Mouse (Mus musculus): Measurements from ENCODE around the gene A930004D18Rik. TPM values are rescaled to one million over a fixed set of nuclear protein-coding genes. Genes with fewer than 3 reads are reported as not detected.
A peak's percentile ranks its signal among the peaks of the same experiment; 100 is the strongest.

A930004D18Rik gene
- polyA plus RNA-seq, 1 experiment from 2014 or later = 9.6 TPM

- no peak for ATAC-seq
- H3K4me2 ChIP-seq (ENCODE audit: low read length) = peak overlapping the region; percentile 19
- 12% methylated on average over 2 of the region's 2 CpGs for WGBS
- peaks cover 40% of the 10 kb centered on the region for H3K4me1 ChIP-seq (replicated peaks; ENCODE audit: control insufficient read depth, insufficient read depth, low read length)
- no peaks in the 10 kb centered on the region for H3K36me3 ChIP-seq (ENCODE audit: control insufficient read depth, insufficient read depth)
- H3K27me3 ChIP-seq (replicated peaks; ENCODE audit: control insufficient read depth, insufficient read depth, low read length) = no peaks in the 10 kb centered on the region
- H3K9me3 ChIP-seq (ENCODE audit: control insufficient read depth, low read length) = no peaks in the 10 kb centered on the region
- no peak overlapping the region for H3K4me3 ChIP-seq (replicated peaks; ENCODE audit: low read length)
- peak overlapping the region; percentile 17; the same call in 1 of the 2 replicates for H3K9ac ChIP-seq (replicated peaks; ENCODE audit: low read depth, low read length)
- peak overlapping the region; percentile 60 for H3K27ac ChIP-seq (ENCODE audit: low read length)
Measured at GRCm38 (mm10) chr2:18053951-18054530, 16.5 kb upstream of the A930004D18Rik start.

GRCm38 (mm10) chr2:18053243-18053950 is 15.9 kb upstream of the A930004D18Rik start:
- Histone ChIP-seq H3K4me2 (ENCODE audit: low read length) (no peak overlapping the region), H3K4me3 (replicated peaks; ENCODE audit: low read length) (no peak overlapping the region), H3K27me3 (replicated peaks; ENCODE audit: control insufficient read depth, insufficient read depth, low read length) (no peaks in the 10 kb centered on the region), H3K9ac (replicated peaks; ENCODE audit: low read depth, low read length) (no peak overlapping the region), H3K9me3 (ENCODE audit: control insufficient read depth, low read length) (no peaks in the 10 kb centered on the region), H3K27ac (ENCODE audit: low read length) (no peak overlapping the region), H3K36me3 (ENCODE audit: control insufficient read depth, insufficient read depth) (no peaks in the 10 kb centered on the region), H3K4me1 (replicated peaks; ENCODE audit: control insufficient read depth, insufficient read depth, low read length) (peaks cover 38% of the 10 kb centered on the region)
- ATAC-seq = no peak
- WGBS = 19% methylated on average over 1 of the region's 1 CpGs

GRCm38 (mm10) chr2:18052581-18052980 is 15.0 kb upstream of the A930004D18Rik start:
- WGBS = 29% methylated on average over 3 of the region's 3 CpGs
- Histone ChIP-seq H3K27ac (ENCODE audit: low read length) (no peak overlapping the region), H3K4me3 (replicated peaks; ENCODE audit: low read length) (no peak overlapping the region), H3K4me2 (ENCODE audit: low read length) (no peak overlapping the region), H3K9ac (replicated peaks; ENCODE audit: low read depth, low read length) (no peak overlapping the region), H3K27me3 (replicated peaks; ENCODE audit: control insufficient read depth, insufficient read depth, low read length) (no peaks in the 10 kb centered on the region), H3K4me1 (replicated peaks; ENCODE audit: control insufficient read depth, insufficient read depth, low read length) (peaks cover 38% of the 10 kb centered on the region), H3K36me3 (ENCODE audit: control insufficient read depth, insufficient read depth) (no peaks in the 10 kb centered on the region), H3K9me3 (ENCODE audit: control insufficient read depth, low read length) (no peaks in the 10 kb centered on the region)
- ATAC-seq = no peak

- H3K36me3 ChIP-seq (ENCODE audit: control insufficient read depth, insufficient read depth) = no peaks in the 10 kb centered on the region
- H3K27me3 ChIP-seq (replicated peaks; ENCODE audit: control insufficient read depth, insufficient read depth, low read length) = no peaks in the 10 kb centered on the region
- ATAC-seq = no peak
- no peak overlapping the region for H3K4me3 ChIP-seq (replicated peaks; ENCODE audit: low read length)
- no peaks in the 10 kb centered on the region for H3K9me3 ChIP-seq (ENCODE audit: control insufficient read depth, low read length)
- H3K27ac ChIP-seq (ENCODE audit: low read length) = no peak overlapping the region
- H3K4me2 ChIP-seq (ENCODE audit: low read length) = peak overlapping the region; percentile 86
- WGBS = 16% methylated on average over 3 of the region's 3 CpGs
- no peak overlapping the region for H3K9ac ChIP-seq (replicated peaks; ENCODE audit: low read depth, low read length)
- peaks cover 38% of the 10 kb centered on the region for H3K4me1 ChIP-seq (replicated peaks; ENCODE audit: control insufficient read depth, insufficient read depth, low read length)
Measured at GRCm38 (mm10) chr2:18051831-18052170, 14.3 kb upstream of the A930004D18Rik start.

- no peaks in the 10 kb centered on the region for H3K9me3 ChIP-seq (ENCODE audit: control insufficient read depth, low read length)
- H3K4me3 ChIP-seq (replicated peaks; ENCODE audit: low read length) = peak overlapping the region; percentile 23
- peaks cover 38% of the 10 kb centered on the region for H3K4me1 ChIP-seq (replicated peaks; ENCODE audit: control insufficient read depth, insufficient read depth, low read length)
- no peak overlapping the region; the same call in 1 of the 2 replicates for H3K9ac ChIP-seq (replicated peaks; ENCODE audit: low read depth, low read length)
- WGBS = 5% methylated on average over 11 of the region's 11 CpGs
- ATAC-seq = no peak
- H3K36me3 ChIP-seq (ENCODE audit: control insufficient read depth, insufficient read depth) = no peaks in the 10 kb centered on the region
- peak overlapping the region; percentile 86 for H3K4me2 ChIP-seq (ENCODE audit: low read length)
- H3K27me3 ChIP-seq (replicated peaks; ENCODE audit: control insufficient read depth, insufficient read depth, low read length) = no peaks in the 10 kb centered on the region
- peak overlapping the region; percentile 84 for H3K27ac ChIP-seq (ENCODE audit: low read length)
Measured at GRCm38 (mm10) chr2:18051026-18051830, 13.7 kb upstream of the A930004D18Rik start.

- ATAC-seq = no peak
- Histone ChIP-seq H3K36me3 (ENCODE audit: control insufficient read depth, insufficient read depth) (no peaks in the 10 kb centered on the region), H3K9me3 (ENCODE audit: control insufficient read depth, low read length) (no peaks in the 10 kb centered on the region), H3K4me2 (ENCODE audit: low read length) (peak overlapping the region; percentile 86), H3K9ac (replicated peaks; ENCODE audit: low read depth, low read length) (peak overlapping the region; percentile 54), H3K4me1 (replicated peaks; ENCODE audit: control insufficient read depth, insufficient read depth, low read length) (peaks cover 34% of the 10 kb centered on the region), H3K27me3 (replicated peaks; ENCODE audit: control insufficient read depth, insufficient read depth, low read length) (no peaks in the 10 kb centered on the region), H3K27ac (ENCODE audit: low read length) (peak overlapping the region; percentile 84), H3K4me3 (replicated peaks; ENCODE audit: low read length) (peak overlapping the region; percentile 23)
- 4% methylated on average over 10 of the region's 10 CpGs for WGBS
Measured at GRCm38 (mm10) chr2:18050541-18050985, 13.0 kb upstream of the A930004D18Rik start.

- Histone ChIP-seq H3K4me2 (ENCODE audit: low read length) (peak overlapping the region; percentile 86), H3K4me1 (replicated peaks; ENCODE audit: control insufficient read depth, insufficient read depth, low read length) (peaks cover 30% of the 10 kb centered on the region), H3K4me3 (replicated peaks; ENCODE audit: low read length) (peak overlapping the region; percentile 73), H3K9me3 (ENCODE audit: control insufficient read depth, low read length) (no peaks in the 10 kb centered on the region), H3K9ac (replicated peaks; ENCODE audit: low read depth, low read length) (peak overlapping the region; percentile 70), H3K36me3 (ENCODE audit: control insufficient read depth, insufficient read depth) (no peaks in the 10 kb centered on the region), H3K27ac (ENCODE audit: low read length) (peak overlapping the region; percentile 99), H3K27me3 (replicated peaks; ENCODE audit: control insufficient read depth, insufficient read depth, low read length) (no peaks in the 10 kb centered on the region)
- ATAC-seq = no peak
- 7% methylated on average over 2 of the region's 2 CpGs for WGBS
Measured at GRCm38 (mm10) chr2:18050018-18050417, 12.5 kb upstream of the A930004D18Rik start.

GRCm38 (mm10) chr2:18049279-18049821 is 11.8 kb upstream of the A930004D18Rik start:
- Histone ChIP-seq H3K27me3 (replicated peaks; ENCODE audit: control insufficient read depth, insufficient read depth, low read length) (no peaks in the 10 kb centered on the region), H3K9me3 (ENCODE audit: control insufficient read depth, low read length) (no peaks in the 10 kb centered on the region), H3K27ac (ENCODE audit: low read length) (peak overlapping the region; percentile 99), H3K4me3 (replicated peaks; ENCODE audit: low read length) (peak overlapping the region; percentile 73), H3K9ac (replicated peaks; ENCODE audit: low read depth, low read length) (peak overlapping the region; percentile 70), H3K36me3 (ENCODE audit: control insufficient read depth, insufficient read depth) (no peaks in the 10 kb centered on the region), H3K4me1 (replicated peaks; ENCODE audit: control insufficient read depth, insufficient read depth, low read length) (peaks cover 29% of the 10 kb centered on the region), H3K4me2 (ENCODE audit: low read length) (peak overlapping the region; percentile 86)
- WGBS = 3% methylated on average over 11 of the region's 11 CpGs
- ATAC-seq = peak; percentile 19; the same call in 1 of the 2 replicates
